Mouse (Mus musculus): Measurements from ENCODE around the gene Grip1.

Grip1 gene

GRCm38 (mm10) chr10:119937481-119937880 is 483.9 kb downstream of the Grip1 start:
- no peak for DNase-seq (ENCODE audit: low spot score in 2 of 2)

GRCm38 (mm10) chr10:119943906-119944305 is 490.3 kb downstream of the Grip1 start:
- no peak for DNase-seq (ENCODE audit: low spot score in 2 of 2)

GRCm38 (mm10) chr10:119951460-119951859 is 497.8 kb downstream of the Grip1 start:
- peak in 1 of 2 experiments; percentile 8 for DNase-seq (ENCODE audit: low spot score in 2 of 2)

- no peak for DNase-seq (ENCODE audit: low spot score in 2 of 2)
Measured at GRCm38 (mm10) chr10:119957260-119957955, 503.8 kb downstream of the Grip1 start.

- DNase-seq (ENCODE audit: low spot score in 2 of 2): no peak
Measured at GRCm38 (mm10) chr10:119960915-119961314, 507.3 kb downstream of the Grip1 start.

GRCm38 (mm10) chr10:119966321-119966720 is 512.7 kb downstream of the Grip1 start:
- no peak for DNase-seq (ENCODE audit: low spot score in 2 of 2)

GRCm38 (mm10) chr10:119979396-119979795 is 525.8 kb downstream of the Grip1 start:
- no peak for DNase-seq (ENCODE audit: low spot score in 2 of 2)

GRCm38 (mm10) chr10:119980032-119980431 is 526.4 kb downstream of the Grip1 start:
- no peak for DNase-seq (ENCODE audit: low spot score in 2 of 2)

GRCm38 (mm10) chr10:119984299-119984698 is 530.7 kb downstream of the Grip1 start:
- DNase-seq (ENCODE audit: low spot score in 2 of 2): no peak

- no peak for DNase-seq (ENCODE audit: low spot score in 2 of 2)
Measured at GRCm38 (mm10) chr10:119998475-119998874, 544.8 kb downstream of the Grip1 start.

- DNase-seq (ENCODE audit: low spot score in 2 of 2): no peak
Measured at GRCm38 (mm10) chr10:120002149-120002548, 548.5 kb downstream of the Grip1 start.

- no peak for DNase-seq (ENCODE audit: low spot score in 2 of 2)
Measured at GRCm38 (mm10) chr10:120004096-120004495, 550.5 kb downstream of the Grip1 start.

- DNase-seq (ENCODE audit: low spot score in 2 of 2): no peak
Measured at GRCm38 (mm10) chr10:120005581-120005980, 552.0 kb downstream of the Grip1 start.

GRCm38 (mm10) chr10:120012331-120012730 is 558.7 kb downstream of the Grip1 start:
- peak; percentile 4 to 37 for DNase-seq (ENCODE audit: low spot score in 2 of 2)

- DNase-seq (ENCODE audit: low spot score in 2 of 2): no peak
Measured at GRCm38 (mm10) chr10:120015117-120015516, 561.5 kb downstream of the Grip1 start.

GRCm38 (mm10) chr10:120026437-120026836 is 572.8 kb downstream of the Grip1 start:
- no peak for DNase-seq (ENCODE audit: low spot score in 2 of 2)

GRCm38 (mm10) chr10:120030901-120031300 is 577.3 kb downstream of the Grip1 start:
- no peak for DNase-seq (ENCODE audit: low spot score in 2 of 2)

GRCm38 (mm10) chr10:120031316-120031715 is 577.7 kb downstream of the Grip1 start:
- DNase-seq (ENCODE audit: low spot score in 2 of 2): no peak

- DNase-seq (ENCODE audit: low spot score in 2 of 2): no peak
Measured at GRCm38 (mm10) chr10:120033866-120034265, 580.2 kb downstream of the Grip1 start.

- DNase-seq (ENCODE audit: low spot score in 2 of 2): no peak
Measured at GRCm38 (mm10) chr10:120035211-120035733, 581.6 kb downstream of the Grip1 start.

- DNase-seq (ENCODE audit: low spot score in 2 of 2): no peak
Measured at GRCm38 (mm10) chr10:120035824-120036223, 582.2 kb downstream of the Grip1 start.

GRCm38 (mm10) chr10:120038194-120038593 is 584.6 kb downstream of the Grip1 start:
- peak; percentile 47 to 86 for DNase-seq (ENCODE audit: low spot score in 2 of 2)

- no peak for DNase-seq (ENCODE audit: low spot score in 2 of 2)
Measured at GRCm38 (mm10) chr10:120044237-120044636, 590.6 kb downstream of the Grip1 start.
